Mouse (Mus musculus) brain, embryonic 14.5 days (tissue): Measurements from ENCODE around the gene Rnf19b.

Experiments used
- CTCF ChIP-seq: fragments of 200-500 bp; IDR thresholded peaks from 2 replicates; pipeline ENCODE4 v1.5.1; 2012; ENCODE audit warnings: inconsistent platforms, mild to moderate bottlenecking, moderate library complexity, borderline replicate concordance; ENCODE audit not compliant: insufficient read depth, insufficient read length; ENCODE audit errors: extremely low read depth
- POLR2A ChIP-seq: fragments of 200-500 bp; IDR thresholded peaks from 2 replicates; pipeline ENCODE4 v1.6.1; 2012; ENCODE audit warnings: mild to moderate bottlenecking, inconsistent platforms, borderline replicate concordance; ENCODE audit not compliant: poor library complexity, insufficient read depth, insufficient read length, severe bottlenecking; ENCODE audit errors: extremely low read depth

DNA sequence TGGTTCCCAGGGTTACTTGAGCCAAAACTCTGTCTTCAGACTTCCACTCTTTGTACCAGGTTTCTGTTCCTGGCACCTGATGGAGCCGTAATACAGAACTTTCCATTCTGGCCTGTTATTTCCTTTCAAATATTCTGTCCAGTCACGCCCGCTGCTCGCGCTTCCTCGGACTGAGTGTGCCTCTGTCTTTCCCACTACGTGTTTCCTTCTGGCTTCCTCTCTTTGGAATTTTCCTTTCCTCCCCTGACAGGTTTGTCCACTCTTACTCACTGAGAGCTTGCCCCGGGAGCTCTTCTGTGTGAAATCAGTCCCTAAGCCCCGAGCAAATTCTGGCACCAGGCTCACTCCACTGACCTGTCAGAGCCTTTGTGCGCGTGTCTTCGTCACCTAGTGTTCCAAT, 3.3 kb upstream of the Rnf19b start:
- TF ChIP-seq CTCF = no peak
- TF ChIP-seq POLR2A = no peak
